Mouse (Mus musculus) CH12.LX (cell line): ENCODE data around the gene Lamb2. TPM values are rescaled to one million over a fixed set of nuclear protein-coding genes. Genes with fewer than 3 reads are reported as not detected.
A peak's percentile ranks its signal among the peaks of the same experiment; 100 is the strongest.

ENCODE experiments used
- DNase-seq: peaks from one replicate; pipeline ENCODE4 v3.0.0-alpha.2; 2013; ENCODE audit errors: extremely low read depth
- H3K27ac ChIP-seq: 2 replicates; pipeline ENCODE4 v1.5.1; 2012; ENCODE audit warnings: low read depth, mild to moderate bottlenecking, control low read depth, moderate library complexity; ENCODE audit not compliant: insufficient read depth
- H3K27me3 ChIP-seq: replicated peaks from 2 replicates; pipeline ENCODE3; 2012; ENCODE audit warnings: inconsistent platforms
- H3K36me3 ChIP-seq, 2 experiments: replicated peaks in 1 of 2; 2 replicates each; pipeline versions ENCODE3 to v1.6.1; 2012; ENCODE audit warnings: inconsistent platforms in 1 of 2, low read length in 1 of 2, mild to moderate bottlenecking in 1 of 2, mixed read lengths in 1 of 2, moderate library complexity in 1 of 2; ENCODE audit not compliant: control insufficient read depth in 1 of 2, insufficient read depth in 1 of 2
- H3K4me1 ChIP-seq, 2 experiments: 2 replicates each; pipeline ENCODE4 v1.6.1; 2012; ENCODE audit warnings: inconsistent platforms in 1 of 2, moderate library complexity in 1 of 2; ENCODE audit not compliant: insufficient read depth in 2 of 2, control insufficient read depth in 1 of 2
- H3K4me2 ChIP-seq: 2 replicates; pipeline ENCODE4 v1.6.1; 2012; ENCODE audit warnings: low read depth, mild to moderate bottlenecking, control low read depth; ENCODE audit not compliant: poor library complexity, insufficient read depth, severe bottlenecking
- H3K4me3 ChIP-seq, 3 experiments: fragments of 150-350 bp in 1 of 3; sonication (generic) in 1 of 3; replicated peaks in 1 of 3; 2 replicates each; pipeline versions ENCODE3 to v1.5.1; 2011 to 2012; ENCODE audit warnings: low read depth in 2 of 3, low read length in 2 of 3, mild to moderate bottlenecking in 2 of 3, moderate library complexity in 2 of 3, control low read depth in 1 of 3, improper control_type of control experiment in 1 of 3, inconsistent platforms in 1 of 3, mixed read lengths in 1 of 3; ENCODE audit not compliant: poor library complexity in 1 of 3
- H3K79me2 ChIP-seq: replicated peaks from 2 replicates; pipeline ENCODE4 v1.6.1; 2012; ENCODE audit warnings: mild to moderate bottlenecking, moderate library complexity; ENCODE audit not compliant: control insufficient read depth, poor library complexity, insufficient read depth, severe bottlenecking; ENCODE audit errors: extremely low read depth
- H3K9ac ChIP-seq: 2 replicates; pipeline ENCODE4 v1.6.1; 2012; ENCODE audit warnings: low read depth, mild to moderate bottlenecking, control low read depth, moderate library complexity; ENCODE audit not compliant: insufficient read depth
- H3K9me3 ChIP-seq: replicated peaks from 2 replicates; pipeline ENCODE3; 2012; ENCODE audit warnings: low read length, inconsistent platforms, mixed read lengths
- BHLHE40 ChIP-seq: IDR thresholded peaks from 2 replicates; pipeline ENCODE4 v1.6.1; 2011; ENCODE audit warnings: mild to moderate bottlenecking, low read depth, low read length, improper control_type of control experiment
- CHD1 ChIP-seq: IDR thresholded peaks from 2 replicates; pipeline ENCODE4 v1.6.1; 2012; ENCODE audit warnings: low read depth, low read length, improper control_type of control experiment, inconsistent platforms
- ELF1 ChIP-seq: IDR thresholded peaks from 2 replicates; pipeline ENCODE4 v1.6.1; 2014; ENCODE audit warnings: low read depth, mild to moderate bottlenecking, inconsistent platforms, low read length, improper control_type of control experiment
- EP300 ChIP-seq: IDR thresholded peaks from 2 replicates; pipeline ENCODE4 v1.6.1; 2011; ENCODE audit warnings: low read length, improper control_type of control experiment
- ETS1 ChIP-seq: conservative IDR thresholded peaks from 2 replicates; pipeline ENCODE4 v1.6.1; 2012; ENCODE audit warnings: low read depth, mild to moderate bottlenecking, inconsistent platforms, low read length, improper control_type of control experiment, moderate library complexity
- HCFC1 ChIP-seq: IDR thresholded peaks from 2 replicates; pipeline ENCODE4 v1.6.1; 2012; ENCODE audit warnings: low read depth, mild to moderate bottlenecking, inconsistent platforms, low read length, improper control_type of control experiment
- MAFK ChIP-seq: IDR thresholded peaks from 2 replicates; pipeline ENCODE4 v1.6.1; 2011; ENCODE audit warnings: low read length, improper control_type of control experiment; ENCODE audit not compliant: insufficient replicate concordance
- MAX ChIP-seq: IDR thresholded peaks from 2 replicates; pipeline ENCODE4 v1.6.1; 2011; ENCODE audit warnings: low read length, improper control_type of control experiment
- MEF2A ChIP-seq: IDR thresholded peaks from 2 replicates; pipeline ENCODE4 v1.6.1; 2014; ENCODE audit warnings: low read depth, mild to moderate bottlenecking, inconsistent platforms, low read length, improper control_type of control experiment, borderline replicate concordance
- MYC ChIP-seq: IDR thresholded peaks from 2 replicates; pipeline ENCODE4 v1.6.1; 2011; ENCODE audit warnings: low read depth, mild to moderate bottlenecking, improper control_type of control experiment, low read length
- NELFE ChIP-seq: IDR thresholded peaks from 2 replicates; pipeline ENCODE4 v1.6.1; 2011; ENCODE audit warnings: low read depth, low read length, improper control_type of control experiment
- NRF1 ChIP-seq: IDR thresholded peaks from 2 replicates; pipeline ENCODE4 v1.6.1; 2014; ENCODE audit warnings: low read depth, mild to moderate bottlenecking, inconsistent platforms, low read length, improper control_type of control experiment, moderate library complexity
- PAX5 ChIP-seq: IDR thresholded peaks from 2 replicates; pipeline ENCODE4 v1.6.1; 2012; ENCODE audit warnings: low read length, inconsistent platforms, mixed read lengths
- POLR2A ChIP-seq: IDR thresholded peaks from 2 replicates; pipeline ENCODE4 v1.6.1; 2011; ENCODE audit warnings: low read depth, mild to moderate bottlenecking, improper control_type of control experiment, low read length
- SIN3A ChIP-seq: IDR thresholded peaks from 2 replicates; pipeline ENCODE4 v1.6.1; 2012; ENCODE audit warnings: low read length, improper control_type of control experiment, inconsistent platforms
- TBP ChIP-seq: conservative IDR thresholded peaks from 2 replicates; pipeline ENCODE4 v1.6.1; 2011; ENCODE audit warnings: low read depth, low read length, improper control_type of control experiment
- TCF12 ChIP-seq: IDR thresholded peaks from 2 replicates; pipeline ENCODE4 v1.6.1; 2014; ENCODE audit warnings: low read depth, mild to moderate bottlenecking, inconsistent platforms, low read length, improper control_type of control experiment
- UBTF ChIP-seq: IDR thresholded peaks from 2 replicates; pipeline ENCODE4 v1.6.1; 2012; ENCODE audit warnings: low read depth, mild to moderate bottlenecking, inconsistent platforms, low read length, improper control_type of control experiment, moderate library complexity
- USF1 ChIP-seq: IDR thresholded peaks from 2 replicates; pipeline ENCODE4 v1.6.1; 2014; ENCODE audit warnings: low read depth, mild to moderate bottlenecking, inconsistent platforms, low read length, improper control_type of control experiment
- dilution Hi-C: fragments of 300-500 bp; cut with MboI; formaldehyde crosslinking; loops from 2 replicates; pipeline ENCODE4 v1.14.3; 2020; ENCODE audit warnings: low sequenced_read_pairs; ENCODE audit not compliant: extremely low pct_unique_long_range_greater_than_20kb, extremely low pct_ligation_motif_present
- in situ Hi-C: fragments of 300-500 bp; cut with MboI; formaldehyde crosslinking; loops from 3 replicates; pipeline ENCODE4 v1.14.3; 2019; ENCODE audit warnings: low sequenced_read_pairs, low pct_ligation_motif_present, low pct_unique_long_range_greater_than_20kb, mixed read lengths
- polyA plus RNA-seq: library from polyadenylated mRNA; unstranded; fragments of >175 nt; gene quantifications from 2 replicates; pipeline ENCODE4 v1.2.1, GENCODE M21; 2012; ENCODE audit warnings: low read depth; ENCODE audit not compliant: insufficient read length
- total RNA-seq, 2 experiments: library from RNA; depleted of rRNA; stranded (reverse); fragments of 300-350 nt in 1 of 2; fragments of >200 nt in 1 of 2; gene quantifications; 2 replicates each; pipeline ENCODE4 v1.2.3; 2012 to 2014

Lamb2 gene
- total and polyA plus RNA-seq, 3 experiments, result 0.17 to 0.89 TPM; not detected in 1

DNA sequence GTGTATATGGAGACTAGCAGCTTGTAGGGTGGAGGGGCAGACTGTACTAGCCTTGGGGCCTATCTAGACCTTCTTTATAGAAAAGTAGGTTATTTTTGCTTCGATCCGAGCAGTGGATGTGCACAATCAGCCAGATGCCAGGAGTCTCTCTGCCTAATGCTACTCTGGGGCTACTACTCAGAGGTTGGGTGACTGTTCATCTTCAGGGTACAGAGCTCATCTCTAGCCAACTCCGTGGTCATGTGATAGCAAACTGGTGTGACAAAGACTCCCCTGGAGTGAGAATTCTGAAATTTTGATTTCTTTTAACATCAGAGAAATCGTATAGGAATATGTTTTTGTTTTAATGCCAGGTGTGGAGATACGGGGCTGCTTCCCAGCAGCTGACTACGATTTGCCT is 26.6 kb upstream of the Lamb2 start:
- DNase-seq, result no peak

DNA sequence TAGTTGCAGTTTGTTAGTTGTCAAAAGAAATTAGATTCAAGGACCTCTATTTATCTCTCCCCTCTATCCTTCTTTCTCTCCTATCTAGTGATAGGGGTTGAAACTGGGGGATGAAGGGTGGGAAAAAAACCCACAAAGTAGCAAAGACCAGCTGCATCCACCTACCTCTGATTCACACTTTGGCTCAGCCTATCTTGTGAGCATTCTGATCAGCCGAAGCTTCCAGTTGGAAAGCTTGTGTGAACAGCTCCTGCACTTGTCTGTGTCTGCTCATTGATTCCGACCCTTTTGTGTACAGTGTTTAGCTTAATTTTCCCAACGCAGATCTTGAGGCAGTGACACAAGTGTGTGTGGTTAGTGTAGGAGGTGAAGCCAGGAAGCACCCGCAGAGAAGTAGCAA is 26.1 kb upstream of the Lamb2 start:
- Histone ChIP-seq H3K4me2 (no peak overlapping the region), H3K27me3 (peaks cover 9% of the 10 kb centered on the region), H3K36me3 (no peaks in the 10 kb centered on the region), H3K4me1 (peaks cover 0 to 13% of the 10 kb centered on the region in 2 experiments; a peak in 3 of 4 replicates), H3K27ac (no peak overlapping the region), H3K9ac (no peak overlapping the region), H3K9me3 (no peaks in the 10 kb centered on the region), H3K79me2 (no peaks in the 10 kb centered on the region), H3K4me3 (no peak overlapping the region)
- in situ Hi-C loops (no loop called here), dilution Hi-C loops (no loop called here)
- TF ChIP-seq BHLHE40, result no peak
- no peak for TF ChIP-seq EP300
- TF ChIP-seq NRF1, result no peak
- TF ChIP-seq MYC, result no peak
- no peak for TF ChIP-seq POLR2A
- no peak for TF ChIP-seq NELFE
- TF ChIP-seq MAFK, result no peak
- TF ChIP-seq CHD1, result no peak
- TF ChIP-seq MEF2A, result no peak
- no peak for TF ChIP-seq ETS1
- no peak for TF ChIP-seq PAX5
- TF ChIP-seq USF1, result no peak
- no peak for TF ChIP-seq MAX
- TF ChIP-seq ELF1, result no peak
- no peak for TF ChIP-seq HCFC1
- no peak for DNase-seq

More for the DNA sequence above, 26.6 kb upstream of the Lamb2 start:
- Histone ChIP-seq H3K27ac (no peak overlapping the region), H3K4me1 (peaks cover 0 to 13% of the 10 kb centered on the region in 2 experiments; a peak in 3 of 4 replicates), H3K36me3 (no peaks in the 10 kb centered on the region), H3K27me3 (peaks cover 9% of the 10 kb centered on the region), H3K4me2 (no peak overlapping the region), H3K4me3 (no peak overlapping the region), H3K9ac (peak overlapping the region; percentile 34), H3K79me2 (no peaks in the 10 kb centered on the region), H3K9me3 (no peaks in the 10 kb centered on the region)
- dilution Hi-C loops, result no loop called here
- in situ Hi-C loops, result no loop called here
- TF ChIP-seq POLR2A (no peak), TBP (0 out of 2 replicates have a peak, but pooled peaks have one; percentile 6), SIN3A (0 out of 2 replicates have a peak, but pooled peaks have one; percentile 7), UBTF (no peak), NELFE (no peak), TCF12 (no peak)
